Mouse (Mus musculus): Measurements from ENCODE around the gene Donson. TPM values are rescaled to one million over a fixed set of nuclear protein-coding genes. Genes with fewer than 3 reads are reported as not detected.

The Donson gene
- polyA plus RNA-seq, 1 experiment from 2014 or later: 5.4 TPM

GRCm38 (mm10) chr16:91661397-91661796 is 27.2 kb downstream of the Donson start:
- DNase-seq (ENCODE audit: low spot score) (no peak), ATAC-seq (ENCODE audit: low FRiP score, low TSS enrichment) (no peak)
- Histone ChIP-seq H3K4me1 (replicated peaks; ENCODE audit: control insufficient read depth, insufficient read depth) (no peaks in the 10 kb centered on the region), H3K4me3 (ENCODE audit: low read depth, low read length) (no peak overlapping the region), H3K4me2 (replicated peaks; ENCODE audit: low read depth) (no peak overlapping the region), H3K27me3 (ENCODE audit: control insufficient read depth, insufficient read depth, low read length) (no peaks in the 10 kb centered on the region), H3K9ac (ENCODE audit: low read length) (no peak overlapping the region), H3K36me3 (ENCODE audit: control insufficient read depth, insufficient read depth, low read length) (peaks cover 44% of the 10 kb centered on the region), H3K9me3 (ENCODE audit: control insufficient read depth, low read length) (no peaks in the 10 kb centered on the region), H3K27ac (replicated peaks) (no peak overlapping the region)
- no peak for TF ChIP-seq CTCF (IDR thresholded peaks at IDR 0.05; ENCODE audit: low read depth)
- no peak for TF ChIP-seq EP300 (optimal IDR thresholded peaks at IDR 0.05)
- WGBS: 66% methylated on average over 1 of the region's 1 CpGs

DNA sequence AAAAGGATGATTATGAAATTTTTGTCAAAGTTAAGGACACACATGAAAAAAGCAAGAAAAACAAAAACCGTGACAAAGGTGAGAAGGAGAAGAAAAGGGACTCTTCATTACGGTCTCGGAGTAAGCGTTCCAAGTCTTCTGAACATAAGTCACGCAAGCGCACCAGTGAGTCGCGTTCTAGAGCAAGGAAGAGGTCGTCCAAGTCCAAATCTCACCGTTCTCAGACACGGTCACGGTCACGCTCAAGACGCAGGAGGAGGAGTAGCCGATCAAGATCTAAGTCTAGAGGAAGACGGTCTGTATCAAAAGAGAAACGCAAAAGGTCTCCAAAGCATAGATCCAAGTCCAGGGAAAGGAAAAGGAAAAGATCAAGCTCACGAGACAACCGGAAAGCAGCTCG is 28.8 kb downstream of the Donson start:
- no peaks in the 10 kb centered on the region for H3K27me3 ChIP-seq (ENCODE audit: control insufficient read depth, insufficient read depth, low read length)
- no peak overlapping the region for H3K27ac ChIP-seq (replicated peaks)
- H3K9me3 ChIP-seq (ENCODE audit: control insufficient read depth, low read length): no peaks in the 10 kb centered on the region
- H3K9ac ChIP-seq (ENCODE audit: low read length): no peak overlapping the region
- WGBS: 96% methylated on average over 20 of the region's 20 CpGs
- no peak overlapping the region for H3K4me2 ChIP-seq (replicated peaks; ENCODE audit: low read depth)
- H3K4me3 ChIP-seq (ENCODE audit: low read depth, low read length): no peak overlapping the region
- ATAC-seq (ENCODE audit: low FRiP score, low TSS enrichment) (no peak), DNase-seq (ENCODE audit: low spot score) (no peak)
- H3K4me1 ChIP-seq (replicated peaks; ENCODE audit: control insufficient read depth, insufficient read depth): no peaks in the 10 kb centered on the region
- TF ChIP-seq EP300 (optimal IDR thresholded peaks at IDR 0.05) (no peak), CTCF (IDR thresholded peaks at IDR 0.05; ENCODE audit: low read depth) (no peak)
- peaks cover 56% of the 10 kb centered on the region for H3K36me3 ChIP-seq (ENCODE audit: control insufficient read depth, insufficient read depth, low read length)

GRCm38 (mm10) chr16:91658471-91658870 is 30.1 kb downstream of the Donson start:
- Histone ChIP-seq H3K4me2 (replicated peaks; ENCODE audit: low read depth) (no peak overlapping the region), H3K4me3 (ENCODE audit: low read depth, low read length) (no peak overlapping the region), H3K36me3 (ENCODE audit: control insufficient read depth, insufficient read depth, low read length) (peaks cover 61% of the 10 kb centered on the region), H3K27me3 (ENCODE audit: control insufficient read depth, insufficient read depth, low read length) (no peaks in the 10 kb centered on the region), H3K9ac (ENCODE audit: low read length) (no peak overlapping the region), H3K9me3 (ENCODE audit: control insufficient read depth, low read length) (no peaks in the 10 kb centered on the region), H3K4me1 (replicated peaks; ENCODE audit: control insufficient read depth, insufficient read depth) (no peaks in the 10 kb centered on the region), H3K27ac (replicated peaks) (no peak overlapping the region)
- no peak for TF ChIP-seq EP300 (optimal IDR thresholded peaks at IDR 0.05)
- no peak for TF ChIP-seq CTCF (IDR thresholded peaks at IDR 0.05; ENCODE audit: low read depth)
- WGBS: 95% methylated on average over 5 of the region's 5 CpGs
- no peak for DNase-seq (ENCODE audit: low spot score)
- no peak for ATAC-seq (ENCODE audit: low FRiP score, low TSS enrichment)

DNA sequence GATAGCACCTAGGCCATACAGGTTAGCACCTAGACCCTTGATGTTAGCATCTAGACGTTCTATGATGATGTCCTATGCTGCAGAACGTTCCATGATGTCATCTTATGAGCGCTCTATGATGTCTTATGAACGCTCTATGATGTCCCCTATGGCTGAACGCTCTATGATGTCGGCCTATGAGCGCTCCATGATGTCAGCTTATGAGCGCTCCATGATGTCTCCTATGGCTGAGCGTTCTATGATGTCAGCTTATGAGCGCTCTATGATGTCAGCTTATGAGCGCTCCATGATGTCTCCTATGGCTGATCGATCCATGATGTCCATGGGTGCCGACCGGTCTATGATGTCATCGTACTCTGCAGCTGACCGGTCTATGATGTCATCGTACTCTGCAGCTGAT is 31.3 kb downstream of the Donson start:
- 98% methylated on average over 17 of the region's 17 CpGs for WGBS
- no peak overlapping the region for H3K27ac ChIP-seq (replicated peaks)
- H3K36me3 ChIP-seq (ENCODE audit: control insufficient read depth, insufficient read depth, low read length): peaks cover 63% of the 10 kb centered on the region
- no peaks in the 10 kb centered on the region for H3K27me3 ChIP-seq (ENCODE audit: control insufficient read depth, insufficient read depth, low read length)
- TF ChIP-seq EP300 (optimal IDR thresholded peaks at IDR 0.05): no peak
- no peak for TF ChIP-seq CTCF (IDR thresholded peaks at IDR 0.05; ENCODE audit: low read depth)
- H3K9ac ChIP-seq (ENCODE audit: low read length): no peak overlapping the region
- no peak overlapping the region for H3K4me2 ChIP-seq (replicated peaks; ENCODE audit: low read depth)
- DNase-seq (ENCODE audit: low spot score): no peak
- no peaks in the 10 kb centered on the region for H3K4me1 ChIP-seq (replicated peaks; ENCODE audit: control insufficient read depth, insufficient read depth)
- ATAC-seq (ENCODE audit: low FRiP score, low TSS enrichment): peak; percentile 56
- no peak overlapping the region for H3K4me3 ChIP-seq (ENCODE audit: low read depth, low read length)
- no peaks in the 10 kb centered on the region for H3K9me3 ChIP-seq (ENCODE audit: control insufficient read depth, low read length)

GRCm38 (mm10) chr16:91655285-91655684 is 33.3 kb downstream of the Donson start:
- Histone ChIP-seq H3K4me2 (replicated peaks; ENCODE audit: low read depth) (no peak overlapping the region), H3K27ac (replicated peaks) (no peak overlapping the region), H3K4me1 (replicated peaks; ENCODE audit: control insufficient read depth, insufficient read depth) (no peaks in the 10 kb centered on the region), H3K27me3 (ENCODE audit: control insufficient read depth, insufficient read depth, low read length) (no peaks in the 10 kb centered on the region), H3K9ac (ENCODE audit: low read length) (no peak overlapping the region), H3K36me3 (ENCODE audit: control insufficient read depth, insufficient read depth, low read length) (peaks cover 62% of the 10 kb centered on the region), H3K9me3 (ENCODE audit: control insufficient read depth, low read length) (no peaks in the 10 kb centered on the region), H3K4me3 (ENCODE audit: low read depth, low read length) (no peak overlapping the region)
- TF ChIP-seq CTCF (IDR thresholded peaks at IDR 0.05; ENCODE audit: low read depth): no peak
- no peak for TF ChIP-seq EP300 (optimal IDR thresholded peaks at IDR 0.05)
- WGBS: 99% methylated on average over 9 of the region's 9 CpGs
- no peak for DNase-seq (ENCODE audit: low spot score)
- no peak for ATAC-seq (ENCODE audit: low FRiP score, low TSS enrichment)

- Histone ChIP-seq H3K9me3 (ENCODE audit: control insufficient read depth, low read length) (no peaks in the 10 kb centered on the region), H3K27me3 (ENCODE audit: control insufficient read depth, insufficient read depth, low read length) (no peaks in the 10 kb centered on the region), H3K4me3 (ENCODE audit: low read depth, low read length) (no peak overlapping the region), H3K4me1 (replicated peaks; ENCODE audit: control insufficient read depth, insufficient read depth) (no peaks in the 10 kb centered on the region), H3K4me2 (replicated peaks; ENCODE audit: low read depth) (no peak overlapping the region), H3K9ac (ENCODE audit: low read length) (no peak overlapping the region), H3K36me3 (ENCODE audit: control insufficient read depth, insufficient read depth, low read length) (peaks cover 34% of the 10 kb centered on the region), H3K27ac (replicated peaks) (no peak overlapping the region)
- ATAC-seq (ENCODE audit: low FRiP score, low TSS enrichment) (no peak), DNase-seq (ENCODE audit: low spot score) (no peak)
- TF ChIP-seq CTCF (IDR thresholded peaks at IDR 0.05; ENCODE audit: low read depth) (no peak), EP300 (optimal IDR thresholded peaks at IDR 0.05) (no peak)
- WGBS: 81% methylated on average over 3 of the region's 3 CpGs
These were observed 36.4 kb downstream of the Donson start for GRCm38 (mm10) chr16:91652191-91652590.

All from stomach, postnatal 0 days (tissue).